Mouse (Mus musculus) 3T3-L1 (cell line): Measurements from ENCODE around the gene Mdfi.

Source experiments
- DNase-seq: peaks from one replicate; pipeline ENCODE4 v3.0.0-alpha.2; 2015; ENCODE audit warnings: low read depth, low spot score

Mdfi gene

DNA sequence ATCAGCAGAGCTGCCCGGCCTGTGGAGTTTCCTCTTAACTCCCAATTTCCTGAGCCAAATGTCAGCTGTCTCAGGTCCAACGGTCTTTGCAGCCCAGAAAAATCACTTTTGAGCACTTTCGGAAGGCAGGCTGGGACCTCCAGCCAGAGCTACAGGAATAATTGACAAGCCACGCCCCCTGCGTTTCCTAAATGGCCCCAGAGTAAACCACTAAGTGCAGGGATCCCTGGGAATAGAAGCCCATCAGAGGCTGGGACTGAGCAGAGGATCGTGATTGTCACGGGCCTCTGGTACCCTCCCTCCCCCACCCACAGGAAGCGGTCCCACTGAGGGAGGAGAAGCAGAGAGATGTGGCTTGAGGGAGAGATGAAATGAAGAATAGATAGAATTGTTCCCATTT is 31.7 kb downstream of the Mdfi start:
- DNase-seq = no peak

GRCm38 (mm10) chr17:47797383-47797782 is 37.1 kb downstream of the Mdfi start:
- DNase-seq = no peak

DNA sequence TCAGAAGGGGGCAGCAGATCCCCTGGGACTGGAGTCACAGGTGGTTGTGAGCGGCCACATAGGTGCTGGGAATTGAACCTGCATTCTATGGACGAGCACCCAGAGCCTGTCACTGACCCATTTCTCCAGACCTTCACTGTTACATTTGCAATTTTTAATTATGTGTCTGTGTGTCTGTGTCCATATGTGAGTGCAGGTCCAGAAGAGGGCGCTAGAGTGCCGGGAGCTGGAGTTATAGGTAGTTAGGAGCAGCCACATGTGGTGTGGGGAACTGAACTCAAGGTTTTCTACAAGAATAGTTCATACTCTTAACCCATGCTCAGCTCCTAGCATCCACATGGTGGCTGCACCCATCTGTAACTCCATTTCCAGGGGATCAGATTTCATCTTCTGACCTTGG is 37.5 kb downstream of the Mdfi start:
- no peak for DNase-seq

DNA sequence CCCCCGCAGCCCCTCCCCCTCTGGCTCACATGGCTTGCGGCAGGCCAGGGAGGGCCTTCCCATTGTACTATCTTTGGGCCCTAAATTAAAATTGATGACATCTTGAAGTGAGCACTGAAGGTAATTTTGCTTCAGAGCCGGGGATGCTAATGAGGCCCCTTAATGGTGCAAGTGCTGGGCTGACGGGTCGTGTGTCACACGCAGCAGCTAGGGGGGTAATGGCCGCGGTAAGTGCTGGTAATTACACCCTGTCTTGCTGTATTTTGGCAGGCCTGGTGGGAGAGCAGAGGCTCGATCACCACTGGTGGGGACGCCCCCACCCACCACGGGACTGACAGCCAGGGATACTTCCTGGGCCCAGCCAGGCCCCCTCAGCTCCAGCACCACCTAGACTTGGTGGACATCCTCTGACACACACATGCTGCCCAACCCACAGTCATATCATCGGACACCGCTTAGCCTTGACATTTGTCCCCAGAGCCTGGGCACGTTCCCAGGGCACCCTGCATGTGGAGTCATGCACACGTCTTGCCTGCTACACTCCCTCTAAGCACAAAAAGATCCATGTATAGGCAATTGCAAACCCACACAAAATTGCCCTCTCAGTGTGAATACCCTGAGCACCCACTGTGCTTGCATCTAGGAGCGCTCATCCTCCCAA is 38.2 kb downstream of the Mdfi start:
- DNase-seq = no peak

GRCm38 (mm10) chr17:47795446-47795845 is 39.0 kb downstream of the Mdfi start:
- peak; percentile 66 for DNase-seq

DNA sequence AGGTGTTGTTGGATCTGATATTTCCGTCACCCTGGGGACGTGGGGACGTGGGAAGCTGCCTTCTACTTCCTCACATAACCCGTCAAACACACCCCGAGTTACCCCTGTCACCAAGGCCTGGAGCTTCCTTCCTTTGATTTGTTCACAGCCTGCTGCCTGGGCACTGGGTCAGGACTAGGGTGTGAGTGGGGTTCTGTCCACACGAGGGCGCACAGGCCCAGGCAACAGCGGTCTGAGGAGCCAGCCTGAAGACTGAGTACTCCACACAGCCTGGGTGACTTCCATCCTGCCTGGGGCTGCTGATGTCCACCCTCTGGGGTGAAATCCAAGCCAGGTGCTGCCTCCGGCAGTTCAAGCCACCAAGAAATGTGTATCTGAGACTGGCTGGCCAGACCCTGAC is 41.1 kb downstream of the Mdfi start:
- DNase-seq = peak; percentile 86

- DNase-seq = peak; percentile 76
Measured at GRCm38 (mm10) chr17:47792098-47792863, 42.2 kb downstream of the Mdfi start.

- no peak for DNase-seq
Measured at GRCm38 (mm10) chr17:47788996-47789395, 45.5 kb downstream of the Mdfi start.

DNA sequence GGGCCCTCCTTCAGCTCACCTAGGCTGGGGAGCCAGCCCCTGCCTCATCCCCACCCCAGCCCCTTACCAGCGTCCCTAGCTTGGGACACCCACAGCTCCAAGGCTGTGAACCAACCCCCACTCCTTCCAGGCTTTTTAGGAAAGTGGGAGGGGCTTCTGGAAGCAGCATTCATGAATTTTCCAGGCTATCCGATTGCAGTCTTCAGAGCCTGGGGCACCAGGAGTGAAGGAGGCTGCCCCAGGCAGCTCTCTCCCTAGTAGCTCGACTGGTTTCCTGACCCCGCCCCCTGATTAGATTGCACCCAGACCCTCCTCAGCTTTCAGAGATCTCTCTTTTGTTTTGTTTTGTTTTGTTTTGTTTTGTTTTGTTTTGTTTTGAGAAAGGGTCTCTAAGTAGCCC is 46.2 kb downstream of the Mdfi start:
- DNase-seq = no peak

DNA sequence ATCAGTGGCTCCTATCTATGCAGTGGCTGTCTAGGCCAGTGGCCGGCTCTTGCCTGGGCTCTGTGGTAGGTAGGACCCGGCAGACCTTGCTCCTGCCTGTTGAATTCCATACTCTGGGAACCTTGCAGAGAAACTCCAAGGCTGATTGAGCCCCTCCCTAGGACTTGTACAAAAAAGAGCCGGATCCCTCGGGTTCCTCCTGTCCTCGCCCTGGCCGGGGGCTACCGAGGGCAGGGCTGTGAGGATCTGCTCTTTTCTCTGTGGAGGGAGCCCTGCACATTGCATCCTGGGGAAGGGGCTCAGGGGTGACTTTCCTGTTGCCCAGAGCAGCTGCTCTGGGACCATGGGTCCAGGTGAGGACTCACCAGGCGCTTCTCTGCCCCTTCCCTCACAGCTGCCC is 46.9 kb downstream of the Mdfi start:
- no peak for DNase-seq

- no peak for DNase-seq
Measured at GRCm38 (mm10) chr17:47784411-47784810, 50.1 kb downstream of the Mdfi start.

DNA sequence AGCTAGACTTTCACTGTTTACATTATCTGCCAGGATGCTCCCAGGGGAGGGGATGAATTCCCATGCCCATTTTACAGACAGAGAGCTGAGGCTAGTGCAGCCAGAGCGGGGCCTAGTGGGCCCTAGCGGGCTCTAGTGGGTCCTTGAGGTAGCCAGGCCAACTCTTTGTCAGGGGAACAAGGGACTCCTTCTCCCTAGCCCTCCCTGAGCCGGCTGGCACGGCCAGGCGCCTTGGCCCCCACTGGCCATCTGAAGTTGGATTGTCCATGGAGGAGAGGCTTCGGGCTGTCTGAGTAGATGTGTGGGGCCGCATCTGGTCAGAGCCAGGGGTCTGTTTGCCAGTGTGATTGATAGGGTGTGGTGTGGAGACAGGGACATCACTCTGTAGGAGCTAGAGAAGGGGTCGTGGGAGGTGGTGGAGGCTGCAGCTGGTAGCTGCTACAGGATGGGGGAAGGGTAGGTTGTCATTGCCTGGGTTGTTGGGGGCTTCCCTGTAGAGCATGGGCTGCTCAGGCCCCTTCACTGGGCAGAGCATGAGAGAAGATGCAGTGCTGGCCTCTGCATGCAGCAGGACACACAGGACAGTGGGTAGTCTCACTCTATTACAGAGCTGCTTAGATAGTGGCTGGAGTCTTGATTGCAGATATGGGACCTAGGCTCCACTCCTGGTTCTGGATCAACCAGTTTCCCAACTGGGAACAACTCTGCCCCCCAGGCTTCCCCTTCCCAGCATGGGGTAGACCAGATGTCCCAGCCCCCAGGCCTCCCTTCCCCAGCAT is 50.9 kb downstream of the Mdfi start:
- no peak for DNase-seq

DNA sequence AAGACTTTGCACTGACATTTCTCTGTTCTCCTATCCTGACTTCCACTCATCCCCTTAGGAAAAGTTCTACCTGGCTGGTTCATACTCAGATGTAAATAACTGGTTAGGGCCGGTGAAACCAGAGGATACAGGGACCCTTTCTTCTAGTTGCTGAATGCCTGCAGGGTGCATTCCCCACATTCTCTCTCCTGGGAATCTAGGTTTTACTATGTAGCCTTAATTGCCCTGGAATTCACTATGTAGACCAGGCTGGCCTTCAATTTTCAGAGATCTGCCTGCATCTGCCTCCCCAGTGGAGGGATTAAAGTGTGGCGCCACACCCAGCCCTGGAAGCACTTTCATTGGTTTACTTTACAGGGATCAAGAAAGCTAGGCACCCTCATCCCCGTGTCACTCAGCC is 52.0 kb downstream of the Mdfi start:
- DNase-seq = no peak

GRCm38 (mm10) chr17:47780470-47780869 is 54.0 kb downstream of the Mdfi start:
- DNase-seq = no peak

- no peak for DNase-seq
Measured at GRCm38 (mm10) chr17:47777141-47777540, 57.4 kb downstream of the Mdfi start.

GRCm38 (mm10) chr17:47773604-47774003 is 60.9 kb downstream of the Mdfi start:
- DNase-seq = no peak

GRCm38 (mm10) chr17:47769389-47770299 is 64.8 kb downstream of the Mdfi start:
- DNase-seq = no peak

DNA sequence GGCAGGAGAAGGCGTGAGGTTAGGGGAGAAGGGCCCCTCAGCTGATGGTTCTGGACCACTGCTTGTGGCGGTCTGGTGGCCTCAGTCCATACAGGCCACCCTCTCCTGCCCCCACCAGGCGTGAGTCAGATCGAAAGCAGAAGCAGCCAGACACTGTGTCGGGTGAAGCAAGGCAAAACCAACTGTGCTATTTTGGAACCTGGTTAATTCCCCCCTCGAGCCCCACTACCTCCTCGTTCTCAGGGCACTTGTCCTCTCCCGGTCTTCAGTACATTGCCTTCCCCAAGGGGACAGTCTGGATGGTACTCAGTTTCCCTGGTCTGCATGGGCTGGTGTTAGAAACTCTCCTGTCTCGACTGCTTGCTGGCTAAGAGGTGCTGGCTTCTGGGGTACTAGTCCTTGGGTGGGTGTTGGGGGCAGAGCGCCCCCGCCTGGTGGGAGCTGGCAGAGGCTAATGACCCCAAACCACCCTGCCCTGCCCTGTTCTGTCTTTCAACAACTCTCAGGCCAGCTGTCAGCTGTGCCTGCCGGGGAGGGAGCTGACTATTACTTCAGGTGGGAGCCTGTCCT is 65.7 kb downstream of the Mdfi start:
- no peak for DNase-seq

GRCm38 (mm10) chr17:47767456-47768141 is 66.9 kb downstream of the Mdfi start:
- no peak for DNase-seq

- DNase-seq = no peak
Measured at GRCm38 (mm10) chr17:47767081-47767455, 67.4 kb downstream of the Mdfi start.
